Mouse (Mus musculus): Measurements from ENCODE around the gene Ppip5k1. TPM values are rescaled to one million over a fixed set of nuclear protein-coding genes. Genes with fewer than 3 reads are reported as not detected.
"Not testable (repeated sequence)": the region's sequence is repeated elsewhere in the genome, so short reads cannot be mapped to it uniquely, and the experiment has no call there.

Ppip5k1 gene
- polyA plus RNA-seq (2017; shearing (Covaris generic)): 1 to 10 TPM; 6.8 to 9.5 TPM

- peak; percentile 99 for ATAC-seq
These were observed at the start of gene Ppip5k1 for GRCm38 (mm10) chr2:121354820-121355592. Ppip5k1 (minus strand) TSS chr2:121355396.

- no peak for ATAC-seq
These were observed 48.1 kb upstream of the Ppip5k1 start for GRCm38 (mm10) chr2:121403296-121403695.

GRCm38 (mm10) chr2:121396624-121397023, 41.4 kb upstream of the Ppip5k1 start:
- ATAC-seq: peak; percentile 62

- not testable (repeated sequence) for ATAC-seq
These were observed 31.9 kb upstream of the Ppip5k1 start, which contains the start of gene Strc for GRCm38 (mm10) chr2:121386961-121387575. Strc (minus strand) TSS chr2:121387168.

GRCm38 (mm10) chr2:121374766-121375165, 19.6 kb upstream of the Ppip5k1 start:
- ATAC-seq: no peak

- no peak for ATAC-seq
These were observed 17.1 kb upstream of the Ppip5k1 start for GRCm38 (mm10) chr2:121372266-121372665.

- ATAC-seq: no peak
These were observed 15.7 kb upstream of the Ppip5k1 start for GRCm38 (mm10) chr2:121370921-121371320.

GRCm38 (mm10) chr2:121368831-121369230, 13.6 kb upstream of the Ppip5k1 start:
- no peak for ATAC-seq

- no peak for ATAC-seq
These were observed 8.5 kb upstream of the Ppip5k1 start for GRCm38 (mm10) chr2:121363656-121364055.

GRCm38 (mm10) chr2:121359461-121359860, 4.3 kb upstream of the Ppip5k1 start:
- ATAC-seq: no peak

GRCm38 (mm10) chr2:121358381-121358780, 3.2 kb upstream of the Ppip5k1 start:
- no peak for ATAC-seq

GRCm38 (mm10) chr2:121357961-121358360, 2.8 kb upstream of the Ppip5k1 start:
- no peak for ATAC-seq

- no peak for ATAC-seq
These were observed 2.3 kb upstream of the Ppip5k1 start, which contains the start of gene Ckmt1 for GRCm38 (mm10) chr2:121357494-121357893. Ckmt1 (plus strand) TSS chr2:121357714.

GRCm38 (mm10) chr2:121354378-121354777, 818 bp downstream of the Ppip5k1 start:
- no peak for ATAC-seq

- ATAC-seq: no peak
These were observed 2.0 kb downstream of the Ppip5k1 start for GRCm38 (mm10) chr2:121353156-121353555.

GRCm38 (mm10) chr2:121339057-121339456, 16.1 kb downstream of the Ppip5k1 start:
- no peak for ATAC-seq

- ATAC-seq: no peak
These were observed 25.7 kb downstream of the Ppip5k1 start for GRCm38 (mm10) chr2:121329492-121329891.

GRCm38 (mm10) chr2:121323693-121324470, 31.3 kb downstream of the Ppip5k1 start:
- no peak for ATAC-seq

- no peak for ATAC-seq
These were observed 32.2 kb downstream of the Ppip5k1 start for GRCm38 (mm10) chr2:121323041-121323440.

- no peak for ATAC-seq
These were observed 38.9 kb downstream of the Ppip5k1 start for GRCm38 (mm10) chr2:121316278-121316677.

GRCm38 (mm10) chr2:121308997-121309416, 46.2 kb downstream of the Ppip5k1 start:
- ATAC-seq: no peak

- no peak for ATAC-seq
These were observed 55.2 kb downstream of the Ppip5k1 start for GRCm38 (mm10) chr2:121300036-121300435.

- no peak for ATAC-seq
These were observed 55.7 kb downstream of the Ppip5k1 start for GRCm38 (mm10) chr2:121299471-121299870.

Measured in CD4-positive, CD25-positive, alpha-beta regulatory T cell, adult 4 months (primary cell).